Mouse (Mus musculus) heart, adult 18-20 months (tissue): ENCODE results near the gene Abca1. TPM values are rescaled to one million over a fixed set of nuclear protein-coding genes. Genes with fewer than 3 reads are reported as not detected.

ENCODE experiments used
- DNase-seq, 2 experiments: peaks; one replicate each; pipeline ENCODE4 v3.0.0; 2021 to 2022; ENCODE audit warnings: mixed read lengths in 1 of 2
- total RNA-seq, 2 experiments: library from RNA; stranded (reverse); gene quantifications; 2 replicates each; pipeline ENCODE4 v1.2.3; 2021

The Abca1 gene
- total RNA-seq, 2 experiments from 2014 or later: 15.8 to 17.9 TPM

DNA sequence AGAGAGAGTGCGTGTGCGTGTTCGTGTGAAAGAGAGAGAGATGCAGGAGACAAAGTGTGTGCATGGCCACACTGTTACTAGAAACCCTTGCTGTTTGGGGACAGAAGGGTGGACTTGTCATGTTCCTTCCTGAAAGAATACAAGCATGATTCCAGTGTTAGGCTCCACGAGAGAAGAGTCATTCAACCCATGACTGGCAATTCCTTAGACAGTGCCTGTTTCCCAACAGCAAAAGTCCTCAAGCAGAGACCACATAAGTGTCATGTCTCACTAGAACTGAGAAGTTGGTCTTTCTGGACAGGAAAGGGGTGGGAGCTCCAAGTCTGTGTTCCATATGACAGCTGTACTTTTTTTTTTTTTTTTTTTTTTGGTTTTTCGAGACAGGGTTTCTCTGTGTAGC lies 10.1 kb downstream of the Abca1 start:
- DNase-seq: no peak

DNA sequence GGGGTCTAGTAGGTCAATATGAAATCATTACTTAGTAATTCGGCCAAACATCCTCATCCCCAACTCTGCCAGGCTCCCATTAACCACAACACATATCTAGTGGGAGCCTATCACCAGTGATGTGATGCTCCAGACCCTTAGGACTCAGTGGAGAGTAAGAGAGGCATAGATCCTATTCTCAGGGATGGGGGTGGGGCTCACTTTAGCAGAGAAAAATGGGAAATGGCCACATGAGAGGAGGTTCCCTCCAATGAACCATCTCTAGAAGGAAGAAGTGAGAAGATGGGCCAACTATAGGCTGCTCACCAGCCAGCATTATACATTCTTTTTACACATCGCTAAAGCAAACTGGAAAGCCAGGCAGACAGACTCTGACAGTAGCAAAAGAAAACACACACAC lies 10.9 kb downstream of the Abca1 start:
- DNase-seq: no peak

DNA sequence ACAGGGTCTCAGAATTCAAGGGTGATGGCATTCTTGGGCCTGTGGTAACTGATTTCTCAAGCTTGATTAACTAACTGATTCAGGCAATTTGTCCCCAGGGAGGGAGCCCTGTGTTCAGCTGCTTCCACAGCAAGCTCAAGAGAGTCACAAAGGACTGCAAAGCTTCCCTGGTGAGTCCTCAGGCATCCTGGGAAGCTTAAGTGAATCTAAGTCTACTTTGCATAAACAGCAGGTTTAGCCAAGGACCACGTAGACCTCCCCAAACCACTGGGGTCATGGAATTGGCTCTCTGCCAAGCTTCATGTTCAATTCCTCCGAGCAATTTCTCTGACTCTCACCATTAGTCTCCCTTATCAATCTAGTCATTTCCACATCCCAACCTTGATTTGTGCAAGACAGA lies 12.2 kb downstream of the Abca1 start:
- DNase-seq: peak in 1 of 2 experiments; percentile 46

DNA sequence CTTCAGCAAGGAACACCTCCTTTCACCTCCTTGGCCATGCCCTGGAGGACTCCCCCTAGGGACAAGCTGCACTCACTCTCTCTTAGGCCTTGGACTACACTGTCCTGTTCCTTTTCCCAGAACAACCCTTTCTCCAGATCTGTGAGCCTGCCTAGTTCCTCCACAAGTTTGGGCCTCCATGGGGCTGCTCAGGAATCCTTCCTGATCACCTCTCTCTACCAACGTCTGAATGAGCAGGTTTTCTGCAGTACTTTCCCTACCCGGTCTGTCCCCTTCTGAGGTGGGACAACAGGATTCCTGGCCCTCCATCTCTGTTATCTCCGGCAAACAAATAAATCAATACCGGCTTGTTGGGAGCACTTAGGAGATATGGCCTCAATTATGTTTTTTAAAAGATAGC lies 12.6 kb downstream of the Abca1 start:
- no peak for DNase-seq

DNA sequence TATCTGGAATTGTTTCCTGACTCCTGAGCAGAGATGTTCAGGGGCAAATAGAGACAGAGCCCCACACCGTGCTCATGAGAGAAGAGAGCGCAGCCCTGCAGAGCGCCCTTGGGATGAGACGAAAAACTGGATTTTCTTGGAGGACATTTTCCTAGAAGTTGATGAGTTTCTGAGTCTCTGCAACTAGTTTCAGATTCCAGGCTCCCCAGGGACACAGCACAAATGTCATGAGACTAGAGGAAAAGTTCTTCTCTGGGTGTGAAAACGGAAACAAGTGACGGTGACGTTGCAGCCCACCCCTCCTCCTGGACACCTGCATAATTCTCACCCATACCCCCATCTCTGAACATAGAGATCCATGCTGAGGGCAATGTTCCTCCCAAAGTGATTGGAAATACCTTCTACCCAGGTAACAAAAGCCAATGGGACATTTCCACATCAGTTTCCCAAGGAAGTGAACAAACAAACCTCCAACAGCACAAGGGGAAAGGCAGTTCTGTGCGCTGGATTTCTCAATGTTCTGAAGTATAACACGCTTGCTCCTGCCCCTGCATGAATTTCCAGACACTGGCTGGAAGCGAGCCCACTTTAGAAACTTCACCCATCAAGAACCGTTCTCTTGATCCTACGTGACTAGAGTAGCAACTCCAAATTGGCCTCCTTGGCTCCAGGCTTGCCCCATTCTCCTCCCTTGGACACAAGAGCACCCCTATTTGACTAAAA lies 13.3 kb downstream of the Abca1 start:
- no peak for DNase-seq

DNA sequence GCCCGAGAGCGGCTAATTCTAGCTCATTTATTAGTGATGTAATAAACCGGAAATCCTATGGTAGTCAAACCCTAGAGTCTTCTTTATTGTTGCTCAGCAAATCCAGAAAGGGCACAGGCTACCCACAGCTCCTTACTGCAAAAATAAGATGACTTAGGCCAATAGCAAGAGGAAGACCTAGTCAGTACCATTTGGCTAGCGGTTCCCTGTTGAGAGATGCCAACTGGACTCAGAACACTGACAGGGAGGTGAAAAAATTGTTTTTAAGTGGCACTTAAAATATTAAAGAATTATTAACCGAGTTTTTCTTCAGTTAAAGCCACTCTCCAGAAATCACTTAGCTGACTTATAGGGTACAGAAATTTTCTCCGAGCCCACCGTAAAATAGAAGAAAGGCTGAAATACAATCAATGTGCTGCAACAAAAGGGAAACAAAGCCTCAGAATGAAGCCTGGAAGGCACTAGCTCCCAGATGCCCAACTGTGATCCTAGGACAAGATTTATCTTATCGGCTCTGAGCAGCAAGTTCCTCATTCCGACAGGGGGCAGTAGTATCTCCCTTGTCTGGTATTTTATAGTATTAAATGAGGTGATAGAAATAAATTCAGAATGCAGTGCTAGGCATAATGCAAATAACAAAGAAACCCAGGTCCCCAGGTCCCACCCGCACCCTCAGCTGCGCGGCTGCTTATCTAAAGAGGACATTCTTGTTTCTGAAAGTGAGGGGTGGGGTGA lies 14.1 kb downstream of the Abca1 start:
- peak in 1 of 2 experiments; percentile 36 for DNase-seq

DNA sequence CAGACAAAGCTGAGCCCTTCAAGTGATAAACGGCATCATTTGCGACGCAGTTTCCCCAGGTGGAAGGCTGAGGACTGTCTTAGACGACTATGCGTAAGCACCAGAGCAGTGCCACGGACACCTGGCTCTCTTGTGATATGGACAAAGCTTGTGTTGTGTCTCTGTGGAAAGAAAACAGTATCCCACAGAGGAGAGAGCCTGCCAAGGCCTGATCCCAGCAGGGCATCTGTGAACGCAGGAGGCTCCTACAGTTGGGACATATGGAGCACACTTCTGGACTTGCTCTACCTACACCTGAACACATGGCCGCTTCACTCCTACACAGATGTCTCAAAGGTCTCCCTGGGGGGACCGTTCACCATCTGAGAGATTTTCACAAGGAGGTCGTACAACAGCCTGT lies 15.1 kb downstream of the Abca1 start:
- no peak for DNase-seq

DNA sequence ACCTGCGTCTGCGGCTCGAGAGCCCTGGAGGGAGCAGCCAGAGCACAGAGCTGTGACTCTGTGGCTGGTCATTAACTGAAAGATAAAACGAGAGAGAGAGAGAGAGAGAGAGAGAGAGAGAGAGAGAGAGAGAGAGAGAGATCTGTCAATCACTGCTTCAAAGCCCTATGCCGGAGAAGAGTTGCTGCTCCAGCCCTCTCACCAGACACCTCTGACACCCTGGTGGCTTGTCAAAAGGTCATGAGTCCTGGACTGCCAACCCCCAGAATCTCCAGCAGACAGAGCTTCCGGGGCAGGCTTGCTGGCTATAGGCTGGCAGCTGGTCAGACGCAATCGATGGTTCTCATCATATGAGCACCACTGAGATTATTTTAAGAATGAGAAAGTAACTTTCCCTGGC lies 15.7 kb downstream of the Abca1 start:
- no peak for DNase-seq

DNA sequence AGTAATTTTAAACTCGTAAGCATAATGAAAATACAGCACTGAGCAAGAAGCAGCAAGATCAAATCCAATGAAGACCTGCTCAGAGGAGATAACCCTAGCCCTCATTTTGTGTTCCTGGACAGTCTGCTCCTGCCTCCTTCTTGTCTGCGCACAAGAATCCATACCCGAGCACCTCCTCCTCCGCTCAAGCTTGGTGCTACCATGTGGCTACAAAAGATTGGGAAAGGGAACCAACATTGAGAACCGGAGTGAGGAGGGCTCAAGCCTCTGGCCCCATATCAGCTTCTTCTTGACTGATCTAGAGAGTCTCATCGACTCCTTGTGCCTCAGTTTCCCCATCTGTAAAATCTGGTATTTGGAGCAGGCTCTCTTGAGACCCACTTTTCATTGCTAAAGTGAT lies 19.0 kb downstream of the Abca1 start:
- DNase-seq: no peak

DNA sequence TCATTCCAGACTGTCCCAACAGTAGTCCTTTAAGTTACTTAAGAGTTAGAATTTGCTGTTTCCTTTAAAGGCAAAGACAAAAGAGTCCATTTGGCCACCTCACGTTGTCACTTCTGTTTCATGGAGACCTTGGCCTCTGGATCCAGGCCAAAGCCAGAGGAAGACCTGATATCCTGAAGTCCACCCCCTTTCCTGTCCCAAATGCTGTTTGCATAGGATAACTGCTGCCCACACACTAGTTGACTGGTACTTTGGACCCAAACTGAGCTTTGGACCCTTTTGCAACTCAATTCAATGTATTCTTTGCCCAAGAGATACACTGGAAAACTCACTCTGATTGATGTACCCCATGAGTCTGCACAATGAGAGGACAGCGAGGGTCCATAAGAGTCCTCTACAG lies 20.2 kb downstream of the Abca1 start:
- peak in 1 of 2 experiments; percentile 19 for DNase-seq

DNA sequence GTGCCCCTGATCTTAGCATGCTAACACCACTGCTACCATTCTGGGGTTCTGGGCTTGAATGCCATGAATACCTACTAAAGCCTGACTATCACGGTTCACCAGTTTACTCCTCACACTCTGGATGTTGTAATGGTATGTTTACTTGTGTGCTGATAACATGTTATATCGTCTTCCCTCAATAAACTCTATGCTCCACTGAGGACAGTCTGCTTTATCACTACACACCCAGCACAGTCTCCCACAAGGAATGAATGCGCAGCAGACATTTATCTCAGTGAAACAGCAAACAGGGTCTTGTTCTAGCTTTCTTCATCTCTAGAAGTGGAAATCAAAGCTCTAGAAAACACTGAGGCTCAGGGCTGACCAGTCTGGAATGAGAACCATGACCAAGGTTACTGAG lies 20.7 kb downstream of the Abca1 start:
- no peak for DNase-seq

DNA sequence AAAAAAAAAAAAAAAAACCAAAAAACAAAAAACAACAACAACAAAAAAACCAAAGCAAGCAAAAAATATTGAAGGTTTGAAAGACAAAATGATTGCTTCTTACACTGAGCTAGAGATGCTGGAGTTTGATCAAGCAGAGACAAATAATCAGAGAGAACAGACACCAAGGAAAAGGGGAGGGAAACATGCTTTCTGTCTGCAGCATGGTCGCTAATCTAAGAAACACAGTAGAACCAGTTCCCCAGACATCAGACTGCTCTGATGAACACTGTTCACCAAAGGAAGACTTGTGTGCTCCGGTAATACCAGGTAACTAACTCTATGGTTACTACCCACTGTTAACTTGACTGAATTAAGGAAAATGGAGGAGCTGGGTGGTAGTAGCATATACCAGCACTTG lies 22.6 kb downstream of the Abca1 start:
- DNase-seq: no peak

DNA sequence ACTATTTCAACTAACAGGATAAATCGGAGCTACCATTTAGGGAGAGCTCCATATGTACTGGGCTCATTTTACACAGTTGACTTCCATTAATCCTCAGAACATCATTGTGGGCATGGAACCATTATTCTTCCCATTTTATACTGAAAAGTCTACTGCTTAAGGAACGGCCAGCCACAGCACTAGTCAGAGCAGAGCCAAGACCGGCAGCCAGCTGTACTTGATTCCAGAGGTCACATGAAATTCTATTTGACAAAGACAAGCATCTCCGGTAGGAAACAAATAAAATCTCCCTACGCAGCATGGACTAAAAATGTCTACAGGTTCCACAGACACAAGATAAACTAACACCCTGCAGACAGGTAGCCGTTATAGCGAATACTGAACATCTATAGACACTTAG lies 24.9 kb downstream of the Abca1 start:
- DNase-seq: peak in 1 of 2 experiments; percentile 29

DNA sequence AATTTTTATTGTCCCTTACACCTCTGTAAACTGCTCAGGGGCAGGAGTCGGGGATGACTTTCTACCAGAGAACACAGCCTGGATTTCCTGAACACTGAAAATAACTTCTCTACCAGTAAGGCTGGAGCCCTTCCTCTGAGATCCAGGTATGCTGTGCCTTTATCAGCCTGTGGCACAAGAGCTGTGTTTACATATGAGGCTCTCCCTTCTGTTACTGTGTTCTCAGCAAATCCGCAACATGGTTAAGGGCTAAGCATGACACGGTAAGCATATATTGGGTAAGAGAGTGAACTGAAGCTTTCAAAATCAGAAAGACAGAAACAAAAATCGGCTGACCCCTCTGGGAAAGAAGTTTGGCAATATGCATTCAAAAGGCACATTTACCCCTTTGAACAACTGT lies 25.7 kb downstream of the Abca1 start:
- DNase-seq: no peak

DNA sequence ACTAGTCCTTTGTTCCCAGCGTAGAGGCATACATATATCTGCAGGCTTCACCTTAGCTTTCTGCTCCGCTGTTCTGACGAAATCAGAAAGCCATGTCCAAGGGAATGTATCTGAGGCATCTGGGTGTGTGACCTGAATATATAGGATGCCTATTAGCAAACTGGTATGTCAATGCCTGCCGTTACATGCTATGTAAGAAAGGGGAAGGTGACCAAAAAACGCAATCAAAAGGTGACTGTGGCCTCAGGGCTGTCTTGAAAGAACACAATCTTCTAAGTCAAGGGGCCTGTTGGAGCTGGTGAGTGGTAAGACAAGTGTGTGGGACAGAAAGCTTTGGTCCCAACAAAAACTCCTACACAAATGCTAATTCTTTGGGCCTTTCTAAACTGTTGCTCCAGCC lies 28.2 kb downstream of the Abca1 start:
- no peak for DNase-seq

DNA sequence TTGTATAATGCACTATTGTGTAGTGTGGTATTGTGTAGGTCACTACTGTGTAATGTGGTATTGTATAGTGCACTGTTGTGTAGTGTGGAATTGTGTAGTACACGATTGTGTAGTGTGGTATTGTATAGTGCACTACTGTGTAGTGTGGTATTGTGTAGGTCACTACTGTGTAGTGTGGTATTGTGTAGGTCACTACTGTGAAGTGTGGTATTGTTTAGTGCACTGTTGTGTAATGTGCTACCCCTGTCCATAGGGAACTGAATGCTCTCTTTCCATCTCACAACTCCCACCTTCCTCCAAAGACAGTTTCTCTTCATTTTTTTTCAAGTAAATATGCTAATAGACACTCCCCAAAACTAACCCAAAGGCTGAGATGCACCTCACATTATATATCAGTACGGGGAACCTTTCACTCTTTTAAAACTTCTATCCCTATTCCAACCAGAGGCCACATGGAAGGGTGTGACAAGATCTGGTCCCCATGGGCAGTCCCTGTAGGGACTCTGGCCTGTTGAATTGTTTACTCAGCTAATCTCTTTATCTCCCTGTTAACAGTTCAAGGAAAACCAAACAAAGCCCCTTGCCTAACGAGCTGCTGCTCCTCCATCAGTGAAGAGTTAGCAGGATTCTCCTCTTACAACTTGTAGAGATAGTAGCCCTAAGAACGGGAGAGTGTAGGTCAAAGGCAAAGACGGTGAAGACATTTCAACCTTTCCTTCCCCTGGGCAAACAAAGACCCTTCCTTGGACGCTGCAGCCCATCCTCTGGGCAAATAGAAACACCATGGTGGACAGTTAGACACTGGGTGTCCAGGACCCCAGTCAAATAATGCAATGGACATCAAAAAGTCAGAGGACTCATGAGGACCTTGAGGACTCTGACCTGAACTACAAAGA lies 28.8 kb downstream of the Abca1 start:
- no peak for DNase-seq

DNA sequence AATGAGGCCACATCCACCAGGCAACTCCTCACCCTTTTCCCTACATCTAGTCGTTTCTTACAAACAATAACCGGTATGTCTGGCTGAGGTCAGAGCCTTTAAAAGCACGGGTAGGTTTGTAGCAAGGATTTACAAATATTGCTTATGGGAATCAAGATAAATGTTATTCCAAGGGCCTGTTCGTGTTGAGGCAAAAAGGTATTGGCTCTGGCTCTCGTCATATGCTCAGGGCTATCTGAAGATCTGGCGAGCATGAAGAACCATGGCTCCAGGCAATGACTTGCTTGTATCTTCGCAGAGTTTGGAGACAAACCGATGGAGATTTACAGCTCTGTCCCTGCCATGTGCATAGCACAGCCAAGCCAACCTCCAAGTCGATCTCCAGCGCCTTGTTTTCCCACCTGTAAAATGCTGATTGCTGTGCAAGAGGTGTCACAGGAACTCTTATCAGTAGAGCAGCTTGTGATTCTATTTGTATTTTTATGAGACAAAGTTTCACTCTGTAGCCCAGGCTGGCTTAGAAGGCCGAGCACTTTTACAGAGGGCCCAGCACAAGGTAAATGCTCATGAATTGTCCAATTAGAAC lies 29.9 kb downstream of the Abca1 start:
- no peak for DNase-seq

DNA sequence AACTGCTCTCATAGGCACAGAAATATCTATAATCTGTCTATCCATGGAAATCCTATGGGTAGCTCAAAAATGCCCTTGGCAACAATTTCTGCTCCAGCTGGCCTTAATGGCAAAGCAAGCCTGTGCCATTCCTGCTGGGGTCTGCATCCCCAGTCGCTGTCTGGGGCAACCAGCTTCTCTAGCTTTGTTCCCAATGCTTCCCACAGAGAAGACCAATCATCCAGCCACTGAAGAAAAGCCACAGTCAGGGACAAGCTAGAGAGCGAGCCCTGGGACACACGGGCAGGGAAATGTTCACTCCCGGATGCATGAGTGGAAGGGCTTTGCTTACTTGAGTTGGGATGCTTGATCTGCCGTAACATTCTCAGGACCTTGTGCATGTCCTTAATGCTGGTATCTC lies 32.4 kb downstream of the Abca1 start:
- DNase-seq: no peak

DNA sequence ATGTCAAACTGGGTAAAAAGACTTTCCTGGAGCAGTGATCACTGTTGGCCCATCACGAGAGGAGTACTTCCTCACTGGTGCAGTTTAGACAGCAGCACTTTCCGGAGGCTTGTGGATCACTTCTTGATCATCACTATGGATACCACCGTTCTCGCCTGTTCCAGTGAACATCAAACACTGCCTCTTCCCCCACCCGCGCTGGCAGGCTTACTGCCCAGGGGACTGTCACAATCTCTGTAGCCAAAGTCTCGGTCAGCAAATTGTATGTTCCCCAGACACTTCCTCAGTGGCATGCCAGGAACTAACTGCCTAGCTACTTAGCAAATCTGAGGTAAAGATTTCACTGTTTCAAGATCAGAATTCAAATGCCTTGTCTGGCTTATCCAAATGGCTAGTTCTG lies 32.9 kb downstream of the Abca1 start:
- DNase-seq: peak in 1 of 2 experiments; percentile 74

DNA sequence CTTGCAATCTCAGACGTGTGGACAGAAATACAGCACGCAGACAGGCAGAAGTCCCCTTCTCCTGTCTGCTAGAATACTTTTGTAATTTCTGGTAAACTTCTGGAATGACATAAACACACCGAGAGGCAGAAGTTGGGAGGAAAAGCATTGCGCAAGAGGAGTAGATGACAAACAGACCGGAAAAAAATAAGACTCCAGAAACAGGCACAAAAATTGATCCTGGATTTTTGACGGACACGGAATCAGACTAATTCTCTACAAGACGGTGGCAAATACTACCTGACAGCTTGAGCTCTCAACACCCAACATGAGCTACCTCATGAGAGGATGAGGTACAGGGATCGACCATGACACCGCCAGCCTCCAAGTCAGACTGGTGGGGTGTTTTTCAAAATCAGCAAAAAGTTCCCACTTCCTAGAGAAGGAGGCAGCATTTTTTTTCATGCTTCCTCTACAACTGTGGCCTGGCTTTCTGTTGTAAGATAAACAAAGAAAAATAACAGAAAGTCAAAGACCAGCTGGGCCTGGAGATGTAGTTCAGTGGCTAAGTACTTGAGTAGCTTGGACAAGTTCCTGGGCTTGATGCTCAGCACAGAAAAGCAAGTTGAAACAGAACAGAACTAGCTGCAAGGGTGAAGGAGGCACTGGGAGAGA lies 34.7 kb downstream of the Abca1 start:
- DNase-seq: peak; percentile 57 to 64

DNA sequence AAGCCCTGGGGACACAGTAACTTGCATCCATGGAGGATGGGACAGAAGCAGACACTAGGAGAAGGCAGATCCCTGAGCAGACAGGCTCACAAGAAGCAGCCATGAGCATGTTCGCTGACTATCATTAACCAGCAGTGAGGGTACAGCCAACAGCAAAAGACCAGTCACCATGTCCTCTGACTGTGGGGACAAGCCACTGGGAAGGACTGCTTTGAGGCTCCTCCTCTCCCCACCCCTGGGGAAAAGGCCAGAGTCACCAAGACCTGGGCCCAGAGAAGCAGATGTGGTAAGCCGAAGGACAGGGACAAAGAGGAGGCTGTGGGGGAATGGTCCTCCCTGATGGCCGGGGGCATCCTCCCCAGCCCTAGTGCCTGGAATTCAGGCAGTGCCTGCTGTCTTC lies 37.4 kb downstream of the Abca1 start:
- no peak for DNase-seq
